Mouse (Mus musculus): Measurements from ENCODE around the gene Nmt2. TPM values are rescaled to one million over a fixed set of nuclear protein-coding genes. Genes with fewer than 3 reads are reported as not detected.

The Nmt2 gene
- polyA plus RNA-seq, 1 experiment = 15.2 TPM

DNA sequence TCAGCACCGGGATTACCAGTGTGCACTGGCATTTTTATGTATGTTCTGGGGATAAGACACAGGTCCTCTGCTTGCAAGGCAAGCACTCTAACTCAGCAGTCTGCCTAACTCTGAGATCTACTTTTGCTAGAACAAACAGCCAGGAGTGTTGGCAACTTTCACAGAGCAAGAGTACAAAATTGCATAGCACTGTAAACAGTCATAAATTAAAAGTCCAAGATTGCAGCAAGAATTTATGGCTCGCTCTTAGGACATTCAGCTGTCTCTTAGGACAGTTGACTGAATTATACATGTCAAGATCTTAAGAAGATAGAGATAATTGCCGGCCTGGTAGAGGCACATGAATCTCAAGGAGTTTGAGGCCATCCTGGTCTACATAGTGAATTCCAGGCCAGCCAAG is 72.3 kb downstream of the Nmt2 start:
- Histone ChIP-seq H3K4me1 (ENCODE audit: control insufficient read depth, insufficient read depth, low read length) (no peaks in the 10 kb centered on the region), H3K27ac (ENCODE audit: control insufficient read depth, insufficient read depth, low read depth, low read length, poor library complexity) (no peak overlapping the region), H3K4me3 (replicated peaks; ENCODE audit: control insufficient read depth, low read depth, low read length) (no peak overlapping the region)
- WGBS = 68% methylated on average over 3 of the region's 3 CpGs
- TF ChIP-seq POLR2A (IDR thresholded peaks at IDR 0.05; ENCODE audit: borderline replicate concordance, control insufficient read depth, low read depth, low read length) (no peak), CTCF (IDR thresholded peaks at IDR 0.05; ENCODE audit: control insufficient read depth, insufficient read depth, low read length) (no peak)

DNA sequence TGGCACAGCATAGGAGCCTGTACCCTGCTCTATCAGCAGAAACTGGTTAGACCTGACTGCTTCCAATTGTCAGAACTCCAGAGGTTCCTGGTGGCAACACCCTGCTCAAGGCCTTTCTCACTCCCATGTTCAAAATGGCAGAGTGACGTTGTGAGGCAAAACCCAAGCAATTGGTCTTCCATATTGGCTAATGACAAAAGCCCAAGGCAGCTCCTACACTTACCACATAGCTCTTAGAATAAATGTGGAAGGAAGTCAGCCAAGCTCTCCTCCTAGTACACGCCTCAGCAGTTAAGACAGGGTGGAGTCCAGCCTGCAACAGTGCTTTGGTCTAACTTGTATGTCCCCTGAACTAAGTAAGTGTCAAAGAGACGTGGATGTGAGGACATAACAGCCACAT is 73.9 kb downstream of the Nmt2 start:
- 45% methylated on average over 3 of the region's 3 CpGs for WGBS
- Histone ChIP-seq H3K4me3 (replicated peaks; ENCODE audit: control insufficient read depth, low read depth, low read length) (no peak overlapping the region), H3K4me1 (ENCODE audit: control insufficient read depth, insufficient read depth, low read length) (no peaks in the 10 kb centered on the region), H3K27ac (ENCODE audit: control insufficient read depth, insufficient read depth, low read depth, low read length, poor library complexity) (no peak overlapping the region)
- TF ChIP-seq POLR2A (IDR thresholded peaks at IDR 0.05; ENCODE audit: borderline replicate concordance, control insufficient read depth, low read depth, low read length) = no peak
- no peak for TF ChIP-seq CTCF (IDR thresholded peaks at IDR 0.05; ENCODE audit: control insufficient read depth, insufficient read depth, low read length)

DNA sequence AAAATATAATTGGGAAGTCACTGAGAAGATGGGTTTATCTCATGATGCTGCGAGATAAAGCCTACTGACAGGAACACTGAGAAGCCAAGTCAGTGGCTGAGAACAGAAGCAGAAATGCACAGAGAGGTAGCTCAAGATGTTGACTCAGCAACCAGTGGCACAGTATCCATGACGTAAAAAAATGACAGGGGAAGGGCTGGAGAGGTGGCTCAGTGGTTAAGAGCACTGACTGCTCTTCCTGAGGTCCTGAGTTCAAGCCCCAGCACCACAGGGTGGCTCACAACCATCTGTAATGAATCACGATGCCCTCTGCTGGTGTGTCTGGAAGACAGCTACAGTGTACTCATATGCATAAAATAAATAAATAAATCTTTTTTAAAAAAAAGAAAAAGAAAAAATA is 77.1 kb downstream of the Nmt2 start:
- H3K4me1 ChIP-seq (ENCODE audit: control insufficient read depth, insufficient read depth, low read length) = no peaks in the 10 kb centered on the region
- no peak overlapping the region for H3K27ac ChIP-seq (ENCODE audit: control insufficient read depth, insufficient read depth, low read depth, low read length, poor library complexity)
- H3K4me3 ChIP-seq (replicated peaks; ENCODE audit: control insufficient read depth, low read depth, low read length) = no peak overlapping the region
- TF ChIP-seq CTCF (IDR thresholded peaks at IDR 0.05; ENCODE audit: control insufficient read depth, insufficient read depth, low read length) = no peak
- TF ChIP-seq POLR2A (IDR thresholded peaks at IDR 0.05; ENCODE audit: borderline replicate concordance, control insufficient read depth, low read depth, low read length) = no peak
- WGBS = 81% methylated on average over 3 of the region's 3 CpGs

DNA sequence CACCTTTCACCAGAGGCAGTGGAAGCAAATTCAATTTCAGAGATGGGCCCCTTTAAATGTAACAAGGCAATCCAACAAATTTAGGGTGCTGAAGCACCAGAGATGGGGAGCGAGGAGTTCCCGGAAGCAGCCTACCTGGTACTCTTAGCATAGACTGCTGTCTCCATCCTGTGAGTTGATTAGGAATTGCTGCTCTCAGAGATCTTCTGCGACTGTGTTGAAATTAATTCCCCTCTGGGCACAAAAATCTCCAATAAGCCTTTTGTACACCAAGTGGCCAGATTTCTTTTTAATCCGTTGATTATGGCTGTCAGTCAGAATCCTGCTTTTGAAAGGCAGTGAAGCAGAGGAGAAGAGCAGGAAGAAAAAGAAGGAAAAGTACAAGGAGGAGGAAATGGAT is 81.1 kb downstream of the Nmt2 start:
- TF ChIP-seq CTCF (IDR thresholded peaks at IDR 0.05; ENCODE audit: control insufficient read depth, insufficient read depth, low read length) (no peak), POLR2A (IDR thresholded peaks at IDR 0.05; ENCODE audit: borderline replicate concordance, control insufficient read depth, low read depth, low read length) (no peak)
- Histone ChIP-seq H3K27ac (ENCODE audit: control insufficient read depth, insufficient read depth, low read depth, low read length, poor library complexity) (no peak overlapping the region), H3K4me1 (ENCODE audit: control insufficient read depth, insufficient read depth, low read length) (no peaks in the 10 kb centered on the region), H3K4me3 (replicated peaks; ENCODE audit: control insufficient read depth, low read depth, low read length) (no peak overlapping the region)
- WGBS = 77% methylated on average over 4 of the region's 4 CpGs

Other genes with a start within 250 kb of the Nmt2 start
- 0.61 and 2.9 TPM in 2 replicates for gene Fam171a1, start 170.0 kb upstream of the Nmt2 start, polyA plus RNA-seq (2011; ENCODE audit: insufficient read depth, insufficient read length, low replicate concordance, missing spikeins)
- gene Rpp38, start 48.4 kb downstream of the Nmt2 start, polyA plus RNA-seq (2011; ENCODE audit: insufficient read depth, insufficient read length, low replicate concordance, missing spikeins) = 3.1 and 8.3 TPM in 2 replicates
- not detected in 2 replicates for gene Acbd7, start 52.0 kb downstream of the Nmt2 start, polyA plus RNA-seq (2011; ENCODE audit: insufficient read depth, insufficient read length, low replicate concordance, missing spikeins)
- gene Olah, start 113.0 kb downstream of the Nmt2 start, polyA plus RNA-seq (2011; ENCODE audit: insufficient read depth, insufficient read length, low replicate concordance, missing spikeins) = not detected in 2 replicates
- not detected in 2 replicates for gene Meig1, start 138.4 kb downstream of the Nmt2 start, polyA plus RNA-seq (2011; ENCODE audit: insufficient read depth, insufficient read length, low replicate concordance, missing spikeins)
- 7.1 and 8.6 TPM in 2 replicates for gene Dclre1c, start 139.9 kb downstream of the Nmt2 start, polyA plus RNA-seq (2011; ENCODE audit: insufficient read depth, insufficient read length, low replicate concordance, missing spikeins)
- 3.4 and 4.4 TPM in 2 replicates for gene Suv39h2, start 190.8 kb downstream of the Nmt2 start, polyA plus RNA-seq (2011; ENCODE audit: insufficient read depth, insufficient read length, low replicate concordance, missing spikeins)
- 2.3 and 5.4 TPM in 2 replicates for gene Gm45902, start 228.6 kb downstream of the Nmt2 start, polyA plus RNA-seq (2011; ENCODE audit: insufficient read depth, insufficient read length, low replicate concordance, missing spikeins)
- 37.4 and 38.7 TPM in 2 replicates for gene Hspa14, start 228.6 kb downstream of the Nmt2 start, polyA plus RNA-seq (2011; ENCODE audit: insufficient read depth, insufficient read length, low replicate concordance, missing spikeins)
- not detected in 2 replicates for gene Cdnf, start 228.8 kb downstream of the Nmt2 start, polyA plus RNA-seq (2011; ENCODE audit: insufficient read depth, insufficient read length, low replicate concordance, missing spikeins)

Data from bone marrow, adult 2 months (tissue).